Mouse (Mus musculus): ENCODE measurements around the gene Tmem266.

- no peak for TF ChIP-seq CTCF (IDR thresholded peaks at IDR 0.05; ENCODE audit: low read depth, low read length)
- no peak for TF ChIP-seq POLR2A (IDR thresholded peaks at IDR 0.05; ENCODE audit: extremely low read depth, insufficient read depth, low read length)
These were observed 77.5 kb downstream of the Tmem266 start for GRCm38 (mm10) chr9:55404256-55404655.
